ENCODE assay signal across 8 mouse cellular contexts in genomic region chr9:57653283-57653682, GRCm38 (mm10). TPM values are rescaled to one million over a fixed set of nuclear protein-coding genes. Genes with fewer than 3 reads are reported as not detected.
DNase-seq lines count a peak whose midpoint lies in the region; ATAC-seq and TF ChIP-seq lines count a peak whose summit lies in the region.

Gene Csk, minus strand, starts transcription at chr9:57653631.

- no peaks in the 10 kb centered on the region for H3K9me3 ChIP-seq in lung, postnatal 0 days (ENCODE audit: low read length)
- H3K9me3 ChIP-seq in heart, embryonic 10.5 days: no peaks in the 10 kb centered on the region
- no peaks in the 10 kb centered on the region for H3K9me3 ChIP-seq in midbrain, embryonic 15.5 days

- no peak for TF ChIP-seq EP300 in lung, postnatal 0 days (IDR thresholded peaks at IDR 0.05)

- TF ChIP-seq CTCF in lung, postnatal 0 days (IDR thresholded peaks at IDR 0.05): no peak
- no peak for TF ChIP-seq CTCF in bone marrow, adult 2 months (IDR thresholded peaks at IDR 0.05; ENCODE audit: control insufficient read depth, insufficient read depth, low read length)

- no peak for DNase-seq in lung, postnatal 0 days (ENCODE audit: low spot score)
- DNase-seq in lung, postnatal 36 days: no peak
- no peak for DNase-seq in heart, embryonic 10.5 days (ENCODE audit: low spot score)
- no peak for DNase-seq in layer of hippocampus, postnatal 25 days (ENCODE audit: extremely low spot score in 1 of 2, low spot score in 1 of 2)
- DNase-seq in cerebellum, adult 18-20 months: no peak
- DNase-seq in right cerebral cortex, postnatal 10 days (ENCODE audit: low spot score in 2 of 2): no peak

- no peak within 1 kb of the TSS for H3K9ac ChIP-seq in lung, postnatal 0 days (replicated peaks; ENCODE audit: low read depth)
- H3K9ac ChIP-seq in midbrain, embryonic 15.5 days: no peak within 1 kb of the TSS

- WGBS in lung, postnatal 0 days: 58% methylated on average over 5 of the region's 5 CpGs
- 76% methylated on average over 5 of the region's 5 CpGs for WGBS in bone marrow, adult 2 months
- WGBS in heart, embryonic 10.5 days: 33% methylated on average over 5 of the region's 5 CpGs
- 41% methylated on average over 5 of the region's 5 CpGs for WGBS in midbrain, embryonic 15.5 days

- H3K36me3 ChIP-seq in lung, postnatal 0 days (ENCODE audit: insufficient read depth, low read length): no peaks in the 10 kb centered on the region
- H3K36me3 ChIP-seq in heart, embryonic 10.5 days: no peaks in the 10 kb centered on the region
- H3K36me3 ChIP-seq in midbrain, embryonic 15.5 days (replicated peaks): no peaks in the 10 kb centered on the region

- no peak for ATAC-seq in lung, postnatal 0 days
- ATAC-seq in midbrain, embryonic 15.5 days (replicated peaks): no peak

- no peaks in the 10 kb centered on the region; the same call in 1 of the 2 replicates for H3K4me1 ChIP-seq in lung, postnatal 0 days (ENCODE audit: insufficient read depth, low read depth, low read length)
- peaks cover 11% of the 10 kb centered on the region for H3K4me1 ChIP-seq in bone marrow, adult 2 months (ENCODE audit: control insufficient read depth, insufficient read depth, low read length)
- peaks cover 26% of the 10 kb centered on the region for H3K4me1 ChIP-seq in heart, embryonic 10.5 days
- H3K4me1 ChIP-seq in midbrain, embryonic 15.5 days: peaks cover 24% of the 10 kb centered on the region

- H3K4me3 ChIP-seq in lung, postnatal 0 days (ENCODE audit: low read depth, low read length): no peak within 1 kb of the TSS
- no peak within 1 kb of the TSS for H3K4me3 ChIP-seq in bone marrow, adult 2 months (replicated peaks; ENCODE audit: control insufficient read depth, low read depth, low read length)
- H3K4me3 ChIP-seq in heart, embryonic 10.5 days: no peak within 1 kb of the TSS
- no peak within 1 kb of the TSS for H3K4me3 ChIP-seq in midbrain, embryonic 15.5 days

- no peak for TF ChIP-seq POLR2A in bone marrow, adult 2 months (IDR thresholded peaks at IDR 0.05; ENCODE audit: borderline replicate concordance, control insufficient read depth, low read depth, low read length)

- no peak within 1 kb of the TSS for H3K27ac ChIP-seq in lung, postnatal 0 days (ENCODE audit: low read length)
- peak within 1 kb of the TSS; percentile 56 for H3K27ac ChIP-seq in bone marrow, adult 2 months (ENCODE audit: control insufficient read depth, insufficient read depth, low read depth, low read length, poor library complexity)
- H3K27ac ChIP-seq in heart, embryonic 10.5 days: no peak within 1 kb of the TSS
- H3K27ac ChIP-seq in midbrain, embryonic 15.5 days: no peak within 1 kb of the TSS

- no peak within 1 kb of the TSS for H3K4me2 ChIP-seq in lung, postnatal 0 days (replicated peaks; ENCODE audit: low read depth, low read length)
- H3K4me2 ChIP-seq in midbrain, embryonic 15.5 days: no peak within 1 kb of the TSS

- no peaks in the 10 kb centered on the region for H3K27me3 ChIP-seq in lung, postnatal 0 days (replicated peaks; ENCODE audit: insufficient read depth, low read length)
- peaks cover 25% of the 10 kb centered on the region for H3K27me3 ChIP-seq in heart, embryonic 10.5 days (ENCODE audit: insufficient read depth, poor library complexity, severe bottlenecking)
- H3K27me3 ChIP-seq in midbrain, embryonic 15.5 days (replicated peaks): no peaks in the 10 kb centered on the region; the same call in 1 of the 2 replicates

RNA-seq across cellular contexts. Expression of gene Csk, which starts in this region (rescaled TPM):
- polyA plus RNA-seq in lung, postnatal 0 days (2015; fragmentation: Nextera tagmentation; extraction: Ambion mirVana): 25.6 and 27.3 TPM in 2 replicates
- 45.4 and 99.8 TPM in 2 replicates for polyA plus RNA-seq in bone marrow, adult 2 months (2011; ENCODE audit: insufficient read depth, insufficient read length, low replicate concordance, missing spikeins)
- 17.2 and 26.0 TPM in 2 replicates for polyA plus RNA-seq in heart, embryonic 10.5 days (2016; fragmentation: Nextera tagmentation; extraction: Ambion mirVana)
- total RNA-seq in layer of hippocampus, postnatal 25 days (2021): 10 to 100 TPM; 37.5 to 37.9 TPM
- polyA plus RNA-seq in midbrain, embryonic 15.5 days (2015; fragmentation: Nextera tagmentation; extraction: Ambion mirVana): 36.8 and 39.9 TPM in 2 replicates
